Mouse (Mus musculus) midbrain, embryonic 12.5 days (tissue): ENCODE results near the gene Ngfr. TPM values are rescaled to one million over a fixed set of nuclear protein-coding genes. Genes with fewer than 3 reads are reported as not detected.
A peak's percentile ranks its signal among the peaks of the same experiment; 100 is the strongest.

Experiments
- ATAC-seq: fragments of 200-750 bp; cut with Nextera tagmentation; 2 replicates; pipeline ENCODE4 v1.8.0; 2017; ENCODE audit warnings: low read depth, moderate TSS enrichment, moderate library complexity; ENCODE audit not compliant: low FRiP score
- H3K27ac ChIP-seq: fragments of 300-500 bp; sonication (generic); replicated peaks from 2 replicates; pipeline ENCODE4 v1.5.1; 2016; ENCODE audit warnings: mild to moderate bottlenecking
- H3K27me3 ChIP-seq: fragments of 300-500 bp; sonication (generic); 2 replicates; pipeline ENCODE4 v1.6.1; 2016; ENCODE audit warnings: mild to moderate bottlenecking
- H3K36me3 ChIP-seq: fragments of 300-500 bp; sonication (generic); 2 replicates; pipeline ENCODE4 v1.6.1; 2016
- H3K4me1 ChIP-seq: fragments of 300-500 bp; sonication (generic); 2 replicates; pipeline ENCODE4 v1.6.1; 2016
- H3K4me2 ChIP-seq: fragments of 300-500 bp; sonication (generic); replicated peaks from 2 replicates; pipeline ENCODE4 v1.6.1; 2016; ENCODE audit warnings: mild to moderate bottlenecking, moderate library complexity
- H3K4me3 ChIP-seq: fragments of 300-500 bp; sonication (generic); 2 replicates; pipeline ENCODE4 v1.5.1; 2016; ENCODE audit warnings: mild to moderate bottlenecking
- H3K9ac ChIP-seq: fragments of 300-500 bp; sonication (generic); replicated peaks from 2 replicates; pipeline ENCODE4 v1.6.1; 2016; ENCODE audit warnings: mild to moderate bottlenecking, moderate library complexity
- H3K9me3 ChIP-seq: fragments of 300-500 bp; sonication (generic); 2 replicates; pipeline ENCODE4 v1.6.1; 2016; ENCODE audit warnings: mild to moderate bottlenecking
- WGBS: fragments of 180-500 bp; shearing (Covaris S2); methylation state at CpG from one replicate; pipeline ENCODE4 v1.1.7; 2016; 5-methylcytosine and 5-hydroxymethylcytosine counted together
- polyA plus RNA-seq: library from polyadenylated mRNA; unstranded; fragments of >200 nt; fragmentation: Nextera tagmentation; extraction: Ambion mirVana; gene quantifications from 2 replicates; pipeline ENCODE4 v1.2.1, GENCODE M21; 2016

Gene Ngfr
- polyA plus RNA-seq, 1 experiment from 2014 or later: 24.0 TPM

- Histone ChIP-seq H3K36me3 (no peaks in the 10 kb centered on the region), H3K27me3 (peaks cover 96% of the 10 kb centered on the region), H3K4me1 (peaks cover 25% of the 10 kb centered on the region), H3K9me3 (no peaks in the 10 kb centered on the region), H3K9ac (no peak overlapping the region), H3K4me2 (no peak overlapping the region), H3K4me3 (no peak overlapping the region), H3K27ac (no peak overlapping the region)
- 80% methylated on average over 1 of the region's 1 CpGs for WGBS
- no peak for ATAC-seq
These were observed 5.2 kb upstream of the Ngfr start for GRCm38 (mm10) chr11:95592691-95593090.

- WGBS: 34% methylated on average over 5 of the region's 5 CpGs
- Histone ChIP-seq H3K27me3 (peaks cover 99% of the 10 kb centered on the region), H3K9ac (no peak overlapping the region), H3K9me3 (no peaks in the 10 kb centered on the region), H3K36me3 (no peaks in the 10 kb centered on the region), H3K4me2 (no peak overlapping the region), H3K4me1 (peaks cover 26% of the 10 kb centered on the region), H3K27ac (no peak overlapping the region), H3K4me3 (no peak overlapping the region)
- no peak for ATAC-seq
These were observed 1.7 kb upstream of the Ngfr start for GRCm38 (mm10) chr11:95589195-95589594.

GRCm38 (mm10) chr11:95586751-95587422, 648 bp downstream of the Ngfr start:
- Histone ChIP-seq H3K36me3 (no peaks in the 10 kb centered on the region), H3K9ac (peak overlapping the region; percentile 50), H3K4me3 (peak overlapping the region; percentile 49), H3K27me3 (peaks cover 99% of the 10 kb centered on the region), H3K4me2 (peak overlapping the region; percentile 69), H3K9me3 (no peaks in the 10 kb centered on the region), H3K4me1 (peaks cover 26% of the 10 kb centered on the region), H3K27ac (peak overlapping the region; percentile 79)
- peak; percentile 28; the same call in 1 of the 2 replicates for ATAC-seq
- 1% methylated on average over 27 of the region's 27 CpGs for WGBS

- peak; percentile 45 for ATAC-seq
- Histone ChIP-seq H3K9ac (peak overlapping the region; percentile 50), H3K36me3 (no peaks in the 10 kb centered on the region), H3K4me3 (peak overlapping the region; percentile 49), H3K27me3 (peaks cover 99% of the 10 kb centered on the region), H3K27ac (peak overlapping the region; percentile 79), H3K9me3 (no peaks in the 10 kb centered on the region), H3K4me1 (peaks cover 26% of the 10 kb centered on the region), H3K4me2 (peak overlapping the region; percentile 69)
- WGBS: under 1% methylated on average over 25 of the region's 25 CpGs
These were observed 1.4 kb downstream of the Ngfr start for GRCm38 (mm10) chr11:95586184-95586583.

GRCm38 (mm10) chr11:95585684-95586083, 1.9 kb downstream of the Ngfr start:
- ATAC-seq: no peak
- H3K4me1 ChIP-seq: peaks cover 26% of the 10 kb centered on the region
- H3K9ac ChIP-seq: no peak overlapping the region
- peaks cover 99% of the 10 kb centered on the region for H3K27me3 ChIP-seq
- no peaks in the 10 kb centered on the region for H3K36me3 ChIP-seq
- H3K9me3 ChIP-seq: no peaks in the 10 kb centered on the region
- H3K4me2 ChIP-seq: peak overlapping the region; percentile 69
- H3K4me3 ChIP-seq: peak overlapping the region; percentile 49
- no peak overlapping the region for H3K27ac ChIP-seq
- 2% methylated on average over 15 of the region's 15 CpGs for WGBS

GRCm38 (mm10) chr11:95585281-95585680, 2.3 kb downstream of the Ngfr start:
- ATAC-seq: no peak
- WGBS: under 1% methylated on average over 24 of the region's 24 CpGs
- Histone ChIP-seq H3K4me1 (peaks cover 26% of the 10 kb centered on the region), H3K4me2 (peak overlapping the region; percentile 69), H3K9me3 (no peaks in the 10 kb centered on the region), H3K27ac (no peak overlapping the region), H3K36me3 (no peaks in the 10 kb centered on the region), H3K27me3 (peaks cover 99% of the 10 kb centered on the region), H3K4me3 (peak overlapping the region; percentile 49), H3K9ac (no peak overlapping the region)

GRCm38 (mm10) chr11:95584651-95585050, 2.9 kb downstream of the Ngfr start:
- Histone ChIP-seq H3K4me2 (peak overlapping the region; percentile 69), H3K36me3 (no peaks in the 10 kb centered on the region), H3K27ac (no peak overlapping the region), H3K4me3 (peak overlapping the region; percentile 49; the same call in 1 of the 2 replicates), H3K4me1 (peaks cover 26% of the 10 kb centered on the region), H3K27me3 (peaks cover 100% of the 10 kb centered on the region), H3K9ac (no peak overlapping the region), H3K9me3 (no peaks in the 10 kb centered on the region)
- no peak for ATAC-seq
- 9% methylated on average over 9 of the region's 9 CpGs for WGBS

GRCm38 (mm10) chr11:95583396-95583795, 4.1 kb downstream of the Ngfr start:
- no peak overlapping the region for H3K27ac ChIP-seq
- H3K36me3 ChIP-seq: no peaks in the 10 kb centered on the region
- H3K9me3 ChIP-seq: no peaks in the 10 kb centered on the region
- no peak for ATAC-seq
- 65% methylated on average over 6 of the region's 6 CpGs for WGBS
- H3K4me1 ChIP-seq: peaks cover 24% of the 10 kb centered on the region
- peaks cover 100% of the 10 kb centered on the region for H3K27me3 ChIP-seq
- H3K4me3 ChIP-seq: no peak overlapping the region
- no peak overlapping the region for H3K9ac ChIP-seq
- no peak overlapping the region for H3K4me2 ChIP-seq

GRCm38 (mm10) chr11:95582193-95582592, 5.3 kb downstream of the Ngfr start:
- Histone ChIP-seq H3K36me3 (no peaks in the 10 kb centered on the region), H3K4me2 (no peak overlapping the region), H3K9ac (no peak overlapping the region), H3K27me3 (peaks cover 100% of the 10 kb centered on the region), H3K4me3 (no peak overlapping the region), H3K27ac (no peak overlapping the region), H3K9me3 (no peaks in the 10 kb centered on the region), H3K4me1 (peaks cover 29% of the 10 kb centered on the region)
- ATAC-seq: no peak
- WGBS: 71% methylated on average over 3 of the region's 3 CpGs

- 32% methylated on average over 6 of the region's 6 CpGs for WGBS
- Histone ChIP-seq H3K27ac (no peak overlapping the region), H3K4me2 (no peak overlapping the region), H3K36me3 (no peaks in the 10 kb centered on the region), H3K9ac (no peak overlapping the region), H3K4me3 (no peak overlapping the region), H3K9me3 (no peaks in the 10 kb centered on the region), H3K4me1 (peaks cover 7% of the 10 kb centered on the region), H3K27me3 (peaks cover 93% of the 10 kb centered on the region)
- no peak for ATAC-seq
These were observed 8.1 kb downstream of the Ngfr start for GRCm38 (mm10) chr11:95579455-95579854.

- ATAC-seq: peak; percentile 52
- Histone ChIP-seq H3K4me2 (peak overlapping the region; percentile 55), H3K9ac (peak overlapping the region; percentile 34; the same call in 1 of the 2 replicates), H3K4me3 (peak overlapping the region; percentile 28), H3K9me3 (no peaks in the 10 kb centered on the region), H3K27me3 (peaks cover 82% of the 10 kb centered on the region), H3K36me3 (0 out of 2 replicates have a peak, but pooled peaks cover 3% of the 10 kb centered on the region), H3K4me1 (peaks cover 7% of the 10 kb centered on the region), H3K27ac (no peak overlapping the region)
- WGBS: 11% methylated on average over 39 of the region's 39 CpGs
These were observed 9.6 kb downstream of the Ngfr start for GRCm38 (mm10) chr11:95577776-95578446.

- Histone ChIP-seq H3K9ac (no peak overlapping the region), H3K4me3 (no peak overlapping the region), H3K9me3 (no peaks in the 10 kb centered on the region), H3K4me2 (no peak overlapping the region), H3K27me3 (peaks cover 67% of the 10 kb centered on the region), H3K36me3 (0 out of 2 replicates have a peak, but pooled peaks cover 3% of the 10 kb centered on the region), H3K4me1 (peaks cover 14% of the 10 kb centered on the region), H3K27ac (no peak overlapping the region)
- WGBS: 69% methylated on average over 8 of the region's 8 CpGs
- no peak for ATAC-seq
These were observed 11.2 kb downstream of the Ngfr start for GRCm38 (mm10) chr11:95576299-95576698.
